Mouse (Mus musculus) myocyte (in vitro differentiated cells): ENCODE data around the gene Macrod1. TPM values are rescaled to one million over a fixed set of nuclear protein-coding genes. Genes with fewer than 3 reads are reported as not detected.
"Not testable (repeated sequence)": the region's sequence is repeated elsewhere in the genome, so short reads cannot be mapped to it uniquely, and the experiment has no call there.

ENCODE experiments used
- H3K27me3 ChIP-seq: one replicate; pipeline ENCODE4 v1.6.1; 2011; ENCODE audit not compliant: control insufficient read depth, insufficient read depth, insufficient read length
- H3K36me3 ChIP-seq: one replicate; pipeline ENCODE4 v1.6.1; 2011; ENCODE audit not compliant: control insufficient read depth, insufficient read depth
- H3K4me2 ChIP-seq: one replicate; pipeline ENCODE4 v1.6.1; 2011; ENCODE audit warnings: low read depth, control low read depth
- H3K4me3 ChIP-seq: one replicate; pipeline ENCODE4 v1.5.1; 2011; ENCODE audit warnings: mild to moderate bottlenecking, control low read depth, moderate library complexity
- H3K79me2 ChIP-seq: one replicate; pipeline ENCODE4 v1.6.1; 2011; ENCODE audit not compliant: control insufficient read depth, insufficient read depth
- H3ac ChIP-seq: one replicate; pipeline ENCODE4 v1.6.1; 2011; ENCODE audit not compliant: control insufficient read depth, insufficient read length
- CEBPB ChIP-seq: IDR thresholded peaks from 2 replicates; pipeline ENCODE4 v1.6.1; 2011; ENCODE audit warnings: mild to moderate bottlenecking, moderate library complexity; ENCODE audit not compliant: poor library complexity, insufficient read depth, severe bottlenecking
- E2F4 ChIP-seq: IDR thresholded peaks from one replicate; pipeline ENCODE4 v1.6.1; 2011; ENCODE audit warnings: mild to moderate bottlenecking, control low read depth, moderate library complexity; ENCODE audit not compliant: insufficient read depth
- MAX ChIP-seq: IDR thresholded peaks from one replicate; pipeline ENCODE4 v1.6.1; 2011; ENCODE audit warnings: low read depth, mild to moderate bottlenecking, control low read depth
- MYOD1 ChIP-seq, 3 experiments: IDR thresholded peaks; one replicate each; pipeline ENCODE4 v1.6.1; 2011; ENCODE audit warnings: control low read depth in 2 of 3, low read depth in 2 of 3, mild to moderate bottlenecking in 2 of 3, moderate library complexity in 1 of 3; ENCODE audit not compliant: insufficient read length in 2 of 3, control insufficient read depth in 1 of 3
- MYOG ChIP-seq, 3 experiments: IDR thresholded peaks; one replicate each; pipeline ENCODE4 v1.6.1; 2011; ENCODE audit warnings: control low read depth in 2 of 3, low read depth in 2 of 3, mild to moderate bottlenecking in 2 of 3; ENCODE audit not compliant: insufficient read length in 2 of 3, control insufficient read depth in 1 of 3, insufficient read depth in 1 of 3
- POLR2A ChIP-seq: IDR thresholded peaks from one replicate; pipeline ENCODE4 v1.6.1; 2011; ENCODE audit warnings: low read depth, mild to moderate bottlenecking, control low read depth, moderate library complexity; ENCODE audit not compliant: insufficient read length
- POLR2AphosphoS2 ChIP-seq: IDR thresholded peaks from one replicate; pipeline ENCODE4 v1.6.1; 2011; ENCODE audit warnings: low read depth, control low read depth; ENCODE audit not compliant: insufficient read length
- REST ChIP-seq: IDR thresholded peaks from one replicate; pipeline ENCODE4 v1.6.1; 2011; ENCODE audit warnings: mild to moderate bottlenecking, control low read depth, moderate library complexity; ENCODE audit not compliant: insufficient read depth, insufficient read length
- SRF ChIP-seq: IDR thresholded peaks from one replicate; pipeline ENCODE4 v1.6.1; 2011; ENCODE audit warnings: low read depth; ENCODE audit not compliant: control insufficient read depth, insufficient read length
- TCF12 ChIP-seq: IDR thresholded peaks from one replicate; pipeline ENCODE4 v1.6.1; 2011; ENCODE audit warnings: mild to moderate bottlenecking, control low read depth; ENCODE audit not compliant: poor library complexity, insufficient read depth, severe bottlenecking
- TCF3 ChIP-seq: IDR thresholded peaks from one replicate; pipeline ENCODE4 v1.6.1; 2011; ENCODE audit warnings: low read depth, control low read depth; ENCODE audit not compliant: insufficient read length
- USF1 ChIP-seq: IDR thresholded peaks from one replicate; pipeline ENCODE4 v1.6.1; 2011; ENCODE audit warnings: low read depth, mild to moderate bottlenecking, control low read depth, moderate library complexity
- polyA plus RNA-seq: library from polyadenylated mRNA; unstranded; fragments of >200 nt; fragmentation: generic; extraction: Trizol; gene quantifications from one replicate; pipeline ENCODE4 v1.2.1, GENCODE M21; 2012; ENCODE audit warnings: missing spikeins

Gene Macrod1
- polyA plus RNA-seq, 1 experiment = 82.4 TPM

DNA sequence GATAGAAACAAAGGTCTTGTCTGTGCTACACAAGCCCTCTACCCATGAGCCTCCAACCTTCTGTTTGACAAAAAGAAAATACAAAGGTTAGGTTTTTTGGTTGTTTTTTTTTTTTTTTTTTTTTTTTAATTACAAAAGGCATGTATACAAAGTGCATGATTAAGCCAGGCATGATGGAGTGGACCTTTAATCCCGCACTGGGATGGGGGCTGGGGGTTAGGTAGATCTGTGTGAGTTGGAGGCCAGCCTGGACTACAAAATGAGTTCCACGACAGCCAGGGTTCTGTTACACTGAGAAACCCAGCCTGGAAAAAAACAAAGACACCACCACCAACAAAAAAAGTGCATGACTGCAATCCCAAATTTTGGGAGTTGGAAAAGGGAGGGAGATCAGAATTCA, 15.4 kb upstream of the Macrod1 start:
- Histone ChIP-seq H3K27me3 (no peaks in the 10 kb centered on the region), H3K79me2 (peaks cover 33% of the 10 kb centered on the region), H3K4me3 (peak overlapping the region; percentile 58), H3K4me2 (peak overlapping the region; percentile 72), H3K36me3 (peaks cover 4% of the 10 kb centered on the region), H3ac (peak overlapping the region; percentile 56)
- TF ChIP-seq POLR2A = no peak
- TF ChIP-seq TCF12 = no peak
- TF ChIP-seq MAX = no peak
- no peak for TF ChIP-seq SRF
- no peak for TF ChIP-seq REST

DNA sequence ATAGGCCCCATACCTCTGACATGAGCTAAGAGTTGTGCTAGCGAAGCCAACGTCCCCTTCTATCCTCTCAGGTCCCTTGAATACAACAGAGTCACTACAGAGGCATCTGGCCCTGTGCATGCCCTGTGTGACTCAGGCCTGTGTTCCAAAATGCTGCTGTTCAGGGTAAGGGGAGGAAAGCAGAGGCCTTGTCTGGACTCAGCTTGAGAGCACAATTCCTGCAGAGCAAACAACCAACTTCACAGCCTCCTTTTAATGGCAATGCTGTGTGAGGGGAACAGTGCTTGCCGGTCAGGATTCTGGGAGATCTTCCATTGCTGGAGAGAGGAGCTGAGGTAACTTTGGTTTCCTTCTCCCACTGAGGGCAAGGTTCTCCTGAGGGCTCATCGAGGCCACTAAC, 12.3 kb upstream of the Macrod1 start:
- TF ChIP-seq MAX = no peak
- TF ChIP-seq TCF12 = no peak
- TF ChIP-seq MYOG (IDR thresholded peaks at IDR 0.05; ENCODE audit: control insufficient read depth in 1 of 3, insufficient read depth in 1 of 3, insufficient read length in 2 of 3, low read depth in 2 of 3) = no peak
- no peak for TF ChIP-seq SRF
- no peak for TF ChIP-seq TCF3
- TF ChIP-seq CEBPB = no peak
- no peak for TF ChIP-seq USF1
- no peak for TF ChIP-seq POLR2AphosphoS2
- TF ChIP-seq MYOD1 (IDR thresholded peaks at IDR 0.05; ENCODE audit: control insufficient read depth in 1 of 3, insufficient read length in 2 of 3, low read depth in 2 of 3) = no peak
- TF ChIP-seq E2F4 = no peak
- TF ChIP-seq REST = no peak
- TF ChIP-seq POLR2A = no peak

DNA sequence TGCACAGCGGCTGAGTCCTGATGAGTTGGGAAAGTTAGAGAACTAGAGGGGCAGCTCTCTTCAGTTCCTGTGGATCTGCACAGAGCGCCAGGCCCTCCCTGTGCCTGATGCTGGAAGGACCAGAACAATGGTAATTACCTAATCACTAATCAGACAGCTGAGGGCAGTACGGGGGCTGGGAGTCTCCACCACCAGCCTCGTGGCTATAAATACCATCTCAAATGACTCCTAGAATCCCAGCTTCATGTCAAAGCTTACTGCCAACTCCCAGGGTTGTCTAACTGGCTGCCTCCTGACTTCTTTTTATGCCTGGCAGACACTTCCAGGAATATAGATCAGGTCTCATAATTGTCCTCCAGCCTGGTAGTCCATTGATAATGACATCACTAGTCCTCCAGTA, 11.9 kb upstream of the Macrod1 start:
- no peaks in the 10 kb centered on the region for H3K36me3 ChIP-seq
- no peaks in the 10 kb centered on the region for H3K27me3 ChIP-seq
- H3K79me2 ChIP-seq = no peaks in the 10 kb centered on the region
- H3K4me2 ChIP-seq = peak overlapping the region; percentile 8
- H3ac ChIP-seq = no peak overlapping the region
- TF ChIP-seq MYOD1 (IDR thresholded peaks at IDR 0.05; ENCODE audit: control insufficient read depth in 1 of 3, insufficient read length in 2 of 3, low read depth in 2 of 3) (peak in 1 of 3 experiments; percentile 47), TCF12 (no peak), TCF3 (no peak)
- no peak overlapping the region for H3K4me3 ChIP-seq

More for the DNA sequence above, 12.3 kb upstream of the Macrod1 start:
- H3K36me3 ChIP-seq = no peaks in the 10 kb centered on the region
- peaks cover 2% of the 10 kb centered on the region for H3K79me2 ChIP-seq
- peak overlapping the region; percentile 8 for H3K4me2 ChIP-seq
- no peak overlapping the region for H3K4me3 ChIP-seq
- H3ac ChIP-seq = no peak overlapping the region
- H3K27me3 ChIP-seq = no peaks in the 10 kb centered on the region

DNA sequence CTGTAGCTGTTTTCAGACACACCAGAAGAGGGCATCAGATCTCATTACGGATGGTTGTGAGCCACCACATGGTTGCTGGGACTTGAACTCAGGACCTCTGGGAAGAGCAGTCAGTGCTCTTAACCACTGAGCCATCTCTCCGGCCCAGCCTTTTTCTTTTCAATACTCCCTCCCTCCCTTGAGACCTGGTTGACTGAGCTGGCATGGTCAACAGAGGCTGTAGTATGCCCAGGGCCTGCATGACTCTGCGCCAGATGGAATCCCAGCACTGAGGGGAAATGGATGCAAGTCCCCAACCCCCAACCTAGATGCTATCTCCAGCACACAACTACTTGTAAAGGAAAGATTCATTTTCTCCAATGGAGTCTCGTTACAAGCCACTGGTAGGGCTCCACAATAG, 3.2 kb upstream of the Macrod1 start:
- H3K27me3 ChIP-seq, H3K4me3 ChIP-seq, H3K4me2 ChIP-seq, H3ac ChIP-seq, H3K36me3 ChIP-seq, H3K79me2 ChIP-seq: not testable (repeated sequence)

DNA sequence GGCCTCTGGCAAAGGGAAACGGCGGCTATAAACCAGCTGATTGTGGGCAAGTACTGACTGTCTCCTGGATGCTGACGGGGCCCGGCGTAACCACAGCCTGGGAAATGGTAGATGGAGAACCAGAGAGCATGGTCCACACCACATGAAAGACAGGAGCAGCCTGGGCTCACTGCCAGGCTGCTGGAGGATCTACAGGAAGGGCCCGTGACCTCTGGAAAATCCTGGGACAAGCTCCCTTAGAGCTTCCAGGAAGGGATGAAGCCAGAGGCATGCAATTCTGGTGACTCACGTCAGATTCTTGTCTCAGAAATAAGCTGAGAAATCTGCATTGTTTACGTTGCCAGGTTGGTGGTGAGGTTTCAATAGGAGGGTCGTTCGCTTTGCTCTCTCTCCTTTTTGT, 1.8 kb upstream of the Macrod1 start:
- no peak overlapping the region for H3K4me3 ChIP-seq
- H3ac ChIP-seq = no peak overlapping the region
- no peaks in the 10 kb centered on the region for H3K79me2 ChIP-seq
- H3K4me2 ChIP-seq = peak overlapping the region; percentile 96
- TF ChIP-seq USF1 (peak; percentile 30), TCF12 (no peak), MAX (peak; percentile 30), CEBPB (peak; percentile 89), MYOG (IDR thresholded peaks at IDR 0.05; ENCODE audit: control insufficient read depth in 1 of 3, insufficient read depth in 1 of 3, insufficient read length in 2 of 3, low read depth in 2 of 3) (no peak), POLR2A (peak; percentile 22)
- H3K27me3 ChIP-seq = no peaks in the 10 kb centered on the region
- H3K36me3 ChIP-seq = no peaks in the 10 kb centered on the region

DNA sequence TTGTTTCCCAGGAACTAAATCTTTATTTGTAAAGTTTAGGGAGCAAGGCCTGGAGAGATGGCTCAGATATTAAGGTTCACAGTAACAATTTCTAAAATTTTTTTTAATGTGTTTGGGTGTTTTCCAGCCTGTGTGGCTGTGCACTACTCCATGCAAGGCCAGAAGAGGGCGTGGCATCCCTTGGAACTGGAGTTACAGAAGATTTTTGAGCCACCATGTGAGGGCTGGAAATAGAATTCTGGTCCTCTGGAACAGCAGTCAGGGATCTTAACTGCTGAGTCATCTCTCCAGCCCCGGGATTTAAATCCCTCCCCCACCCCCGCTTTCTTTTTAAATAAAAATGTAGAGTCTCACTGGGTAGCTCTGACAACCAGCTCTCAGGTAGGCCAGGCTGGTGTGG, 1.4 kb upstream of the Macrod1 start:
- Histone ChIP-seq H3K4me2 (peak overlapping the region; percentile 96), H3K4me3 (no peak overlapping the region), H3K36me3 (no peaks in the 10 kb centered on the region), H3K79me2 (no peaks in the 10 kb centered on the region), H3K27me3 (no peaks in the 10 kb centered on the region), H3ac (no peak overlapping the region)
- TF ChIP-seq TCF12 (no peak), POLR2A (no peak), POLR2AphosphoS2 (no peak), E2F4 (no peak), MYOD1 (IDR thresholded peaks at IDR 0.05; ENCODE audit: control insufficient read depth in 1 of 3, insufficient read length in 2 of 3, low read depth in 2 of 3) (no peak), CEBPB (no peak)
